Mouse (Mus musculus): Measurements from ENCODE around the gene Rab11fip4. TPM values are rescaled to one million over a fixed set of nuclear protein-coding genes. Genes with fewer than 3 reads are reported as not detected.

Gene Rab11fip4
- total and polyA plus RNA-seq, 2 experiments from 2014 or later, result not detected

DNA sequence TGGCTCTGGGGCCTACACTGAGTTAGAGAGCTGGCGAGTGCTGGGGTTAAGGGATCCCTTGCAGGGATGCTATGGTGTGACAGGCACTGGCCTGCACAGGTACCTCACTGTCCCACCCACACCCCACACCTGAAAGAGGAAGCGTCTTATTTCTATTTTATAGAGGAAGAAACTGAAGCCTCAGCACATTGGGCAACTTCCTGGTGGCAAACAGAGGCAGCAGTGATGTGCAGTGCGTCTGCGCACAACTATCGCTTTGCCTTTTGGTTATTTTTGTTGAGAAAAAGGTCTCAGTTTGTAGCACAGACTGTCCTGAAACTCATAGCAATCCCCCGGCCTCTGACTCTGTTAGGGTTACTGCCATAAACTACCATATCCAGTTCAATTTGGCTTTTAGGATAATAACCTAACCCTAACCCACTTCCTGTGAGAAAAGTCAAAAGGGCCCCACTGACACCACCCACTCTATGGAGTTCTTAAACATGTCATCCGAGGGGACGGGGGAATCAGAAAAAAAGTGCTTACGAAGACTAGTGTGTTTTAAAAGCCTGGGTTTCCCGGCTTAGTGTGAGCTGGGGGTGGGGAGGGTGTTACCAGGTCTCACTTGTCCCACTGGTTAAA lies 67.3 kb downstream of the Rab11fip4 start:
- TF ChIP-seq EP300 (IDR thresholded peaks at IDR 0.05; ENCODE audit: low read depth) (no peak), CTCF (IDR thresholded peaks at IDR 0.05; ENCODE audit: low read depth) (no peak)
- peaks cover 35% of the 10 kb centered on the region for H3K27me3 ChIP-seq (ENCODE audit: control insufficient read depth, insufficient read depth, low read length)
- no peak overlapping the region for H3K4me2 ChIP-seq (ENCODE audit: low read depth, low read length)
- WGBS, result 83% methylated on average over 10 of the region's 10 CpGs
- no peaks in the 10 kb centered on the region for H3K9me3 ChIP-seq (replicated peaks; ENCODE audit: control insufficient read depth, low read length)
- no peak overlapping the region for H3K27ac ChIP-seq (ENCODE audit: low read depth)
- no peak for DNase-seq (ENCODE audit: low spot score)
- H3K36me3 ChIP-seq (replicated peaks; ENCODE audit: control insufficient read depth, insufficient read depth, low read length), result no peaks in the 10 kb centered on the region
- ATAC-seq (ENCODE audit: insufficient read depth, low read depth), result no peak
- peaks cover 8% of the 10 kb centered on the region for H3K4me1 ChIP-seq (ENCODE audit: control insufficient read depth, insufficient read depth)
- no peak overlapping the region for H3K9ac ChIP-seq (replicated peaks; ENCODE audit: low read depth, low read length)
- no peak overlapping the region for H3K4me3 ChIP-seq (ENCODE audit: low read depth, low read length)

GRCm38 (mm10) chr11:79660361-79661205 lies 69.6 kb downstream of the Rab11fip4 start:
- no peaks in the 10 kb centered on the region for H3K36me3 ChIP-seq (replicated peaks; ENCODE audit: control insufficient read depth, insufficient read depth, low read length)
- 0 out of 2 replicates have a peak overlapping the region, but pooled peaks have one; percentile 0 for H3K9ac ChIP-seq (replicated peaks; ENCODE audit: low read depth, low read length)
- H3K9me3 ChIP-seq (replicated peaks; ENCODE audit: control insufficient read depth, low read length), result no peaks in the 10 kb centered on the region
- no peak overlapping the region for H3K27ac ChIP-seq (ENCODE audit: low read depth)
- TF ChIP-seq CTCF (IDR thresholded peaks at IDR 0.05; ENCODE audit: low read depth), result no peak
- TF ChIP-seq EP300 (IDR thresholded peaks at IDR 0.05; ENCODE audit: low read depth), result no peak
- peaks cover 8% of the 10 kb centered on the region for H3K4me1 ChIP-seq (ENCODE audit: control insufficient read depth, insufficient read depth)
- H3K27me3 ChIP-seq (ENCODE audit: control insufficient read depth, insufficient read depth, low read length), result peaks cover 40% of the 10 kb centered on the region
- ATAC-seq (ENCODE audit: insufficient read depth, low read depth), result peak; percentile 51; the same call in 1 of the 2 replicates
- DNase-seq (ENCODE audit: low spot score), result peak; percentile 11
- 2% methylated on average over 68 of the region's 69 CpGs for WGBS
- peak overlapping the region; percentile 81 for H3K4me2 ChIP-seq (ENCODE audit: low read depth, low read length)
- H3K4me3 ChIP-seq (ENCODE audit: low read depth, low read length), result peak overlapping the region; percentile 52

DNA sequence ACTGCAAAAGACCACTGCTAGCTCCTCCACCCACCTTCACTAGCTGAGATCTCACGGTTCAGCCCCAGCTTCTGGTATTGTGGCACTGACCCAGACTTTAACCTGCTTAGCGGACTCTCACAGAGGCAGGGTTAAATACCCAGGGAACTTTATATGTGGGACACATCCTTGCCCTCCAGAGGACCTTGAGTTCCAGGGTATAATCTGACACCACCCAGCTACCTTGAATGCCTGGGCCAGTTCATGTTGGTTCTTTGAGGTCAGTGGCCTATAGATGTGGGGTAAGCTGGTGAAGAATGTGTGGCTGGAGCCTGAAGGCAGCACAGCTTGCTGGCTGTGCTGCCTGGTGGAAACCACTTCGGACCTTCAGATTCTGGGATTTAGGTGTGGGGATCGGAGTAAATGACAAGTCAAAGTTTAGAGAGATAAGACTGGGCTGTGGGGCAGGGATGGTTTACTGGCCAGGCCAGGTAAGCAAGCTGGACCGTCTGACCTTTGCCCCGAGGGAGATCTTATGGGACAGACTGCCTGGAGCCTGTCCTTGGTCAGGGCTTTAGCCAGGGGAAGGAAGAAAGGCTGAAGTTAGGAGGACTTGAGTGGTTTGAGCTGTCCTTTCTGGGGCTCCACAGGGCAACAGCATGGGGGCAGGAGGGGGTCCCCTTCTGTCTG lies 71.0 kb downstream of the Rab11fip4 start:
- H3K27ac ChIP-seq (ENCODE audit: low read depth), result no peak overlapping the region
- 81% methylated on average over 6 of the region's 6 CpGs for WGBS
- H3K4me3 ChIP-seq (ENCODE audit: low read depth, low read length), result no peak overlapping the region

GRCm38 (mm10) chr11:79663158-79663557 lies 72.1 kb downstream of the Rab11fip4 start:
- no peak for ATAC-seq (ENCODE audit: insufficient read depth, low read depth)
- TF ChIP-seq EP300 (IDR thresholded peaks at IDR 0.05; ENCODE audit: low read depth) (no peak), CTCF (IDR thresholded peaks at IDR 0.05; ENCODE audit: low read depth) (no peak)
- no peak overlapping the region for H3K9ac ChIP-seq (replicated peaks; ENCODE audit: low read depth, low read length)
- no peak for DNase-seq (ENCODE audit: low spot score)
- no peaks in the 10 kb centered on the region for H3K9me3 ChIP-seq (replicated peaks; ENCODE audit: control insufficient read depth, low read length)
- H3K27ac ChIP-seq (ENCODE audit: low read depth), result no peak overlapping the region
- H3K27me3 ChIP-seq (ENCODE audit: control insufficient read depth, insufficient read depth, low read length), result peaks cover 40% of the 10 kb centered on the region
- H3K4me2 ChIP-seq (ENCODE audit: low read depth, low read length), result no peak overlapping the region
- 82% methylated on average over 9 of the region's 9 CpGs for WGBS
- H3K4me1 ChIP-seq (ENCODE audit: control insufficient read depth, insufficient read depth), result peaks cover 8% of the 10 kb centered on the region
- H3K4me3 ChIP-seq (ENCODE audit: low read depth, low read length), result no peak overlapping the region
- no peaks in the 10 kb centered on the region for H3K36me3 ChIP-seq (replicated peaks; ENCODE audit: control insufficient read depth, insufficient read depth, low read length)

More for the DNA sequence above, 71.0 kb downstream of the Rab11fip4 start:
- TF ChIP-seq CTCF (IDR thresholded peaks at IDR 0.05; ENCODE audit: low read depth), result no peak
- TF ChIP-seq EP300 (IDR thresholded peaks at IDR 0.05; ENCODE audit: low read depth), result no peak
- Histone ChIP-seq H3K36me3 (replicated peaks; ENCODE audit: control insufficient read depth, insufficient read depth, low read length) (no peaks in the 10 kb centered on the region), H3K4me1 (ENCODE audit: control insufficient read depth, insufficient read depth) (peaks cover 8% of the 10 kb centered on the region), H3K9ac (replicated peaks; ENCODE audit: low read depth, low read length) (no peak overlapping the region), H3K4me2 (ENCODE audit: low read depth, low read length) (no peak overlapping the region), H3K9me3 (replicated peaks; ENCODE audit: control insufficient read depth, low read length) (no peaks in the 10 kb centered on the region), H3K27me3 (ENCODE audit: control insufficient read depth, insufficient read depth, low read length) (peaks cover 40% of the 10 kb centered on the region)
- ATAC-seq (ENCODE audit: insufficient read depth, low read depth) (no peak), DNase-seq (ENCODE audit: low spot score) (no peak)

- Histone ChIP-seq H3K27ac (ENCODE audit: low read depth) (no peak overlapping the region), H3K9ac (replicated peaks; ENCODE audit: low read depth, low read length) (no peak overlapping the region), H3K36me3 (replicated peaks; ENCODE audit: control insufficient read depth, insufficient read depth, low read length) (no peaks in the 10 kb centered on the region), H3K4me2 (ENCODE audit: low read depth, low read length) (no peak overlapping the region), H3K9me3 (replicated peaks; ENCODE audit: control insufficient read depth, low read length) (no peaks in the 10 kb centered on the region), H3K4me1 (ENCODE audit: control insufficient read depth, insufficient read depth) (peaks cover 8% of the 10 kb centered on the region), H3K27me3 (ENCODE audit: control insufficient read depth, insufficient read depth, low read length) (peaks cover 40% of the 10 kb centered on the region), H3K4me3 (ENCODE audit: low read depth, low read length) (no peak overlapping the region)
- 66% methylated on average over 7 of the region's 7 CpGs for WGBS
- no peak for ATAC-seq (ENCODE audit: insufficient read depth, low read depth)
- TF ChIP-seq CTCF (IDR thresholded peaks at IDR 0.05; ENCODE audit: low read depth) (no peak), EP300 (IDR thresholded peaks at IDR 0.05; ENCODE audit: low read depth) (no peak)
- DNase-seq (ENCODE audit: low spot score), result no peak
Measured at GRCm38 (mm10) chr11:79663570-79663969, 72.6 kb downstream of the Rab11fip4 start.
